Mouse (Mus musculus): Measurements from ENCODE around the gene Tmem211.
A peak's percentile ranks its signal among the peaks of the same experiment; 100 is the strongest.

Tmem211 gene

GRCm38 (mm10) chr5:113226632-113227102 lies at the start of gene Tmem211:
Gene Tmem211 (plus strand): TSS chr5:113226909.
- DNase-seq (ENCODE audit: low spot score in 2 of 2): peak; percentile 59 to 78

GRCm38 (mm10) chr5:113179451-113179842 lies 47.3 kb upstream of the Tmem211 start:
- DNase-seq (ENCODE audit: low spot score in 2 of 2): no peak

- DNase-seq (ENCODE audit: low spot score in 2 of 2): peak; percentile 74 to 82
Measured at GRCm38 (mm10) chr5:113179843-113180682, 46.6 kb upstream of the Tmem211 start.

GRCm38 (mm10) chr5:113180755-113181154 lies 46.0 kb upstream of the Tmem211 start:
- no peak for DNase-seq (ENCODE audit: low spot score in 2 of 2)

GRCm38 (mm10) chr5:113181441-113181840 lies 45.3 kb upstream of the Tmem211 start:
- no peak for DNase-seq (ENCODE audit: low spot score in 2 of 2)

- DNase-seq (ENCODE audit: low spot score in 2 of 2): no peak
Measured at GRCm38 (mm10) chr5:113190558-113190957, 36.2 kb upstream of the Tmem211 start.

GRCm38 (mm10) chr5:113191901-113192300 lies 34.8 kb upstream of the Tmem211 start:
- no peak for DNase-seq (ENCODE audit: low spot score in 2 of 2)

- no peak for DNase-seq (ENCODE audit: low spot score in 2 of 2)
Measured at GRCm38 (mm10) chr5:113193762-113194161, 32.9 kb upstream of the Tmem211 start.

- DNase-seq (ENCODE audit: low spot score in 2 of 2): no peak
Measured at GRCm38 (mm10) chr5:113195451-113195850, 31.3 kb upstream of the Tmem211 start.

- DNase-seq (ENCODE audit: low spot score in 2 of 2): no peak
Measured at GRCm38 (mm10) chr5:113195907-113196306, 30.8 kb upstream of the Tmem211 start.

GRCm38 (mm10) chr5:113196916-113197794 lies 29.6 kb upstream of the Tmem211 start:
- no peak for DNase-seq (ENCODE audit: low spot score in 2 of 2)

GRCm38 (mm10) chr5:113199126-113199771 lies 27.5 kb upstream of the Tmem211 start:
- no peak for DNase-seq (ENCODE audit: low spot score in 2 of 2)

GRCm38 (mm10) chr5:113199772-113200134 lies 27.0 kb upstream of the Tmem211 start:
- no peak for DNase-seq (ENCODE audit: low spot score in 2 of 2)

GRCm38 (mm10) chr5:113204193-113204592 lies 22.5 kb upstream of the Tmem211 start:
- DNase-seq (ENCODE audit: low spot score in 2 of 2): no peak

- DNase-seq (ENCODE audit: low spot score in 2 of 2): no peak
Measured at GRCm38 (mm10) chr5:113206670-113207352, 19.9 kb upstream of the Tmem211 start.

- no peak for DNase-seq (ENCODE audit: low spot score in 2 of 2)
Measured at GRCm38 (mm10) chr5:113208048-113208447, 18.7 kb upstream of the Tmem211 start.

- DNase-seq (ENCODE audit: low spot score in 2 of 2): no peak
Measured at GRCm38 (mm10) chr5:113208622-113209400, 17.9 kb upstream of the Tmem211 start.

- no peak for DNase-seq (ENCODE audit: low spot score in 2 of 2)
Measured at GRCm38 (mm10) chr5:113209401-113209750, 17.3 kb upstream of the Tmem211 start.

GRCm38 (mm10) chr5:113209898-113210297 lies 16.8 kb upstream of the Tmem211 start:
- no peak for DNase-seq (ENCODE audit: low spot score in 2 of 2)

- no peak for DNase-seq (ENCODE audit: low spot score in 2 of 2)
Measured at GRCm38 (mm10) chr5:113210314-113210713, 16.4 kb upstream of the Tmem211 start.

Measured in frontal cortex, postnatal 14 days (tissue).